Comparison of ENCODE assay signal across 20 mouse cellular contexts in genomic region chr1:128605794-128606193, GRCm38 (mm10). TPM values are rescaled to one million over a fixed set of nuclear protein-coding genes. Genes with fewer than 3 reads are reported as not detected.
DNase-seq lines count a peak whose midpoint lies in the region; ATAC-seq lines count a peak whose summit lies in the region.
"Had no signal": no experiment of that assay in that cellular context is flagged by ENCODE, and none has a peak within 500 bp of the region (broad histone marks: within the 10 kb centered on the region; RNA-seq: fewer than 3 reads in every experiment).

No protein-coding gene starts in this region.

- H3K36me3 ChIP-seq in forebrain, embryonic 13.5 days (ENCODE audit: poor library complexity, severe bottlenecking) = no peaks in the 10 kb centered on the region
- H3K36me3 ChIP-seq in forebrain, embryonic 15.5 days = no peaks in the 10 kb centered on the region
- H3K36me3 ChIP-seq: embryonic facial prominence, embryonic 13.5 days; limb, embryonic 15.5 days; liver, embryonic 15.5 days; midbrain, embryonic 12.5 days; neural tube, embryonic 15.5 days had no signal

- no peaks in the 10 kb centered on the region for H3K4me1 ChIP-seq in forebrain, embryonic 13.5 days
- H3K4me1 ChIP-seq in forebrain, embryonic 15.5 days = no peaks in the 10 kb centered on the region
- H3K4me1 ChIP-seq: embryonic facial prominence, embryonic 13.5 days; limb, embryonic 15.5 days; liver, embryonic 15.5 days; neural tube, embryonic 15.5 days had no signal

- no peak overlapping the region for H3K4me3 ChIP-seq in forebrain, embryonic 13.5 days
- no peak overlapping the region for H3K4me3 ChIP-seq in forebrain, embryonic 15.5 days
- H3K4me3 ChIP-seq: embryonic facial prominence, embryonic 13.5 days; heart, adult 2 months; limb, embryonic 15.5 days; liver, embryonic 15.5 days; midbrain, embryonic 12.5 days; neural tube, embryonic 15.5 days had no signal

- no peak overlapping the region for H3K4me2 ChIP-seq in forebrain, embryonic 13.5 days
- H3K4me2 ChIP-seq in forebrain, embryonic 15.5 days (replicated peaks) = no peak overlapping the region
- H3K4me2 ChIP-seq: embryonic facial prominence, embryonic 13.5 days; limb, embryonic 15.5 days; liver, embryonic 15.5 days; midbrain, embryonic 12.5 days; neural tube, embryonic 15.5 days had no signal

- no peak overlapping the region for H3K9ac ChIP-seq in forebrain, embryonic 13.5 days
- H3K9ac ChIP-seq in forebrain, embryonic 15.5 days (replicated peaks) = no peak overlapping the region
- H3K9ac ChIP-seq: embryonic facial prominence, embryonic 13.5 days; limb, embryonic 15.5 days; liver, embryonic 15.5 days; midbrain, embryonic 12.5 days; neural tube, embryonic 15.5 days had no signal

- H3K9me3 ChIP-seq in forebrain, embryonic 13.5 days (replicated peaks) = no peaks in the 10 kb centered on the region
- no peaks in the 10 kb centered on the region for H3K9me3 ChIP-seq in forebrain, embryonic 15.5 days
- H3K9me3 ChIP-seq: embryonic facial prominence, embryonic 13.5 days; limb, embryonic 15.5 days; liver, embryonic 15.5 days; midbrain, embryonic 12.5 days; neural tube, embryonic 15.5 days had no signal

- DNase-seq in 416B (ENCODE audit: low read depth) = peak; percentile 50
- peak; percentile 59 to 64 for DNase-seq in B cell, adult 2 months
- DNase-seq in gastrocnemius, adult 18-20 months (ENCODE audit: low spot score) = no peak
- DNase-seq: adrenal gland, postnatal 10 days; cerebellum, postnatal 10 days; gastrocnemius, postnatal 10 days; heart, adult 2 months; kidney, adult 11 months; layer of hippocampus, postnatal 36 days had no signal

- no peak overlapping the region for H3K27ac ChIP-seq in forebrain, embryonic 13.5 days
- H3K27ac ChIP-seq in forebrain, embryonic 15.5 days (replicated peaks) = no peak overlapping the region
- H3K27ac ChIP-seq: embryonic facial prominence, embryonic 13.5 days; heart, adult 2 months; limb, embryonic 15.5 days; liver, embryonic 15.5 days; macrophage; midbrain, embryonic 12.5 days; neural tube, embryonic 15.5 days had no signal

- WGBS in forebrain, embryonic 13.5 days = 65% methylated on average over 1 of the region's 1 CpGs
- WGBS in forebrain, embryonic 15.5 days = 77% methylated on average over 1 of the region's 1 CpGs

- peak; percentile 91 for ATAC-seq in activated CD4-positive, CD25-positive, alpha-beta regulatory T cell, adult 4 months
- peak; percentile 34 for ATAC-seq in megakaryocyte progenitor cell, adult 5-6 weeks (replicated peaks; ENCODE audit: poor library complexity)
- ATAC-seq in forebrain, embryonic 13.5 days = no peak
- no peak for ATAC-seq in forebrain, embryonic 15.5 days (replicated peaks)
- ATAC-seq: hindbrain, embryonic 16.5 days had no signal

- H3K27me3 ChIP-seq in forebrain, embryonic 13.5 days = no peaks in the 10 kb centered on the region
- no peaks in the 10 kb centered on the region for H3K27me3 ChIP-seq in forebrain, embryonic 15.5 days
- H3K27me3 ChIP-seq: embryonic facial prominence, embryonic 13.5 days; limb, embryonic 15.5 days; liver, embryonic 15.5 days; midbrain, embryonic 12.5 days had no signal

RNA-seq across cellular contexts. Expression of gene Cxcr4, which starts 13.7 kb away (rescaled TPM):
- 10 to 100 TPM in 1 of 2 experiments, 1 to 10 TPM in 1; 7.4 to 16.6 TPM for polyA plus RNA-seq in activated CD4-positive, CD25-positive, alpha-beta regulatory T cell, adult 4 months (2017; shearing (Covaris generic))
- total RNA-seq in megakaryocyte progenitor cell, adult 5-6 weeks (2015) = 268 and 279 TPM in 2 replicates
- total RNA-seq in megakaryocyte progenitor cell, adult 5-6 weeks (2017) = 187 and 192 TPM in 2 replicates
- total RNA-seq in gastrocnemius, adult 18-20 months (2021) = 1 to 10 TPM; 2.4 to 2.8 TPM
- 5.8 and 9.1 TPM in 2 replicates for polyA plus RNA-seq in forebrain, embryonic 13.5 days (2015; fragmentation: Nextera tagmentation; extraction: Ambion mirVana)
- polyA plus RNA-seq in forebrain, embryonic 15.5 days (2015; fragmentation: Nextera tagmentation; extraction: Ambion mirVana) = 10.7 and 11.0 TPM in 2 replicates

Comparison
In these comparisons a context has a peak if more than half of its experiments do, and no peak if none do; other contexts are left out.
1. ATAC-seq: peak in activated CD4-positive, CD25-positive, alpha-beta regulatory T cell, adult 4 months (single experiment) and megakaryocyte progenitor cell, adult 5-6 weeks (single experiment); none in forebrain, embryonic 13.5 days (single experiment) and forebrain, embryonic 15.5 days (single experiment).